Mouse (Mus musculus) CH12.LX (cell line): Measurements from ENCODE around the gene Slc24a2. TPM values are rescaled to one million over a fixed set of nuclear protein-coding genes. Genes with fewer than 3 reads are reported as not detected.

Experiments used
- DNase-seq: peaks from one replicate; pipeline ENCODE4 v3.0.0-alpha.2; 2013; ENCODE audit errors: extremely low read depth
- H3K27ac ChIP-seq: 2 replicates; pipeline ENCODE4 v1.5.1; 2012; ENCODE audit warnings: low read depth, mild to moderate bottlenecking, control low read depth, moderate library complexity; ENCODE audit not compliant: insufficient read depth
- H3K27me3 ChIP-seq: replicated peaks from 2 replicates; pipeline ENCODE3; 2012; ENCODE audit warnings: inconsistent platforms
- H3K36me3 ChIP-seq, 2 experiments: replicated peaks in 1 of 2; 2 replicates each; pipeline versions ENCODE3 to v1.6.1; 2012; ENCODE audit warnings: inconsistent platforms in 1 of 2, low read length in 1 of 2, mild to moderate bottlenecking in 1 of 2, mixed read lengths in 1 of 2, moderate library complexity in 1 of 2; ENCODE audit not compliant: control insufficient read depth in 1 of 2, insufficient read depth in 1 of 2
- H3K4me1 ChIP-seq, 2 experiments: 2 replicates each; pipeline ENCODE4 v1.6.1; 2012; ENCODE audit warnings: inconsistent platforms in 1 of 2, moderate library complexity in 1 of 2; ENCODE audit not compliant: insufficient read depth in 2 of 2, control insufficient read depth in 1 of 2
- H3K4me2 ChIP-seq: 2 replicates; pipeline ENCODE4 v1.6.1; 2012; ENCODE audit warnings: low read depth, mild to moderate bottlenecking, control low read depth; ENCODE audit not compliant: poor library complexity, insufficient read depth, severe bottlenecking
- H3K4me3 ChIP-seq, 3 experiments: fragments of 150-350 bp in 1 of 3; sonication (generic) in 1 of 3; replicated peaks in 1 of 3; 2 replicates each; pipeline versions ENCODE3 to v1.5.1; 2011 to 2012; ENCODE audit warnings: low read depth in 2 of 3, low read length in 2 of 3, mild to moderate bottlenecking in 2 of 3, moderate library complexity in 2 of 3, control low read depth in 1 of 3, improper control_type of control experiment in 1 of 3, inconsistent platforms in 1 of 3, mixed read lengths in 1 of 3; ENCODE audit not compliant: poor library complexity in 1 of 3
- H3K79me2 ChIP-seq: replicated peaks from 2 replicates; pipeline ENCODE4 v1.6.1; 2012; ENCODE audit warnings: mild to moderate bottlenecking, moderate library complexity; ENCODE audit not compliant: control insufficient read depth, poor library complexity, insufficient read depth, severe bottlenecking; ENCODE audit errors: extremely low read depth
- H3K9ac ChIP-seq: 2 replicates; pipeline ENCODE4 v1.6.1; 2012; ENCODE audit warnings: low read depth, mild to moderate bottlenecking, control low read depth, moderate library complexity; ENCODE audit not compliant: insufficient read depth
- H3K9me3 ChIP-seq: replicated peaks from 2 replicates; pipeline ENCODE3; 2012; ENCODE audit warnings: low read length, inconsistent platforms, mixed read lengths
- BHLHE40 ChIP-seq: IDR thresholded peaks from 2 replicates; pipeline ENCODE4 v1.6.1; 2011; ENCODE audit warnings: mild to moderate bottlenecking, low read depth, low read length, improper control_type of control experiment
- CHD1 ChIP-seq: IDR thresholded peaks from 2 replicates; pipeline ENCODE4 v1.6.1; 2012; ENCODE audit warnings: low read depth, low read length, improper control_type of control experiment, inconsistent platforms
- CHD2 ChIP-seq: IDR thresholded peaks from 2 replicates; pipeline ENCODE4 v1.6.1; 2011; ENCODE audit warnings: low read length, improper control_type of control experiment
- CTCF ChIP-seq, 2 experiments: IDR thresholded peaks in 1 of 2; conservative IDR thresholded peaks in 1 of 2; 2 replicates each; pipeline ENCODE4 v1.5.1; 2011 to 2012; ENCODE audit warnings: low read depth in 2 of 2, low read length in 2 of 2, improper control_type of control experiment in 1 of 2, inconsistent platforms in 1 of 2, mild to moderate bottlenecking in 1 of 2, moderate library complexity in 1 of 2
- GABPA ChIP-seq: IDR thresholded peaks from 2 replicates; pipeline ENCODE4 v1.6.1; 2012; ENCODE audit warnings: low read depth, low read length, improper control_type of control experiment, inconsistent platforms; ENCODE audit not compliant: insufficient replicate concordance
- IRF4 ChIP-seq: IDR thresholded peaks from 2 replicates; pipeline ENCODE4 v1.6.1; 2014; ENCODE audit warnings: low read depth, mild to moderate bottlenecking, inconsistent platforms, low read length, improper control_type of control experiment
- JUN ChIP-seq: IDR thresholded peaks from 2 replicates; pipeline ENCODE4 v1.6.1; 2011; ENCODE audit warnings: low read depth, mild to moderate bottlenecking, low read length, improper control_type of control experiment, moderate library complexity; ENCODE audit not compliant: insufficient read depth
- JUND ChIP-seq: conservative IDR thresholded peaks from 2 replicates; pipeline ENCODE4 v1.6.1; 2011; ENCODE audit warnings: low read depth, low read length, improper control_type of control experiment
- MAFK ChIP-seq: IDR thresholded peaks from 2 replicates; pipeline ENCODE4 v1.6.1; 2011; ENCODE audit warnings: low read length, improper control_type of control experiment; ENCODE audit not compliant: insufficient replicate concordance
- MAZ ChIP-seq: IDR thresholded peaks from 2 replicates; pipeline ENCODE4 v1.6.1; 2012; ENCODE audit warnings: low read depth, mild to moderate bottlenecking, inconsistent platforms, low read length, improper control_type of control experiment, moderate library complexity
- MXI1 ChIP-seq: IDR thresholded peaks from 2 replicates; pipeline ENCODE4 v1.6.1; 2011; ENCODE audit warnings: mild to moderate bottlenecking, low read depth, low read length, improper control_type of control experiment
- POLR2A ChIP-seq: IDR thresholded peaks from 2 replicates; pipeline ENCODE4 v1.6.1; 2011; ENCODE audit warnings: low read depth, mild to moderate bottlenecking, improper control_type of control experiment, low read length
- RCOR1 ChIP-seq: conservative IDR thresholded peaks from 2 replicates; pipeline ENCODE4 v1.6.1; 2012; ENCODE audit warnings: low read depth, mild to moderate bottlenecking, inconsistent platforms, low read length, improper control_type of control experiment
- UBTF ChIP-seq: IDR thresholded peaks from 2 replicates; pipeline ENCODE4 v1.6.1; 2012; ENCODE audit warnings: low read depth, mild to moderate bottlenecking, inconsistent platforms, low read length, improper control_type of control experiment, moderate library complexity
- USF1 ChIP-seq: IDR thresholded peaks from 2 replicates; pipeline ENCODE4 v1.6.1; 2014; ENCODE audit warnings: low read depth, mild to moderate bottlenecking, inconsistent platforms, low read length, improper control_type of control experiment
- USF2 ChIP-seq: conservative IDR thresholded peaks from 2 replicates; pipeline ENCODE4 v1.6.1; 2011; ENCODE audit warnings: low read depth, low read length, improper control_type of control experiment
- ZC3H11A ChIP-seq: IDR thresholded peaks from 2 replicates; pipeline ENCODE4 v1.6.1; 2012; ENCODE audit warnings: low read depth, mild to moderate bottlenecking, inconsistent platforms, low read length, improper control_type of control experiment
- ZKSCAN1 ChIP-seq: IDR thresholded peaks from 2 replicates; pipeline ENCODE4 v1.6.1; 2012; ENCODE audit warnings: low read depth, inconsistent platforms, low read length, improper control_type of control experiment, borderline replicate concordance
- ZMIZ1 ChIP-seq: IDR thresholded peaks from 2 replicates; pipeline ENCODE4 v1.6.1; 2012; ENCODE audit warnings: low read depth, mild to moderate bottlenecking, inconsistent platforms, low read length, improper control_type of control experiment
- dilution Hi-C: fragments of 300-500 bp; cut with MboI; formaldehyde crosslinking; loops from 2 replicates; pipeline ENCODE4 v1.14.3; 2020; ENCODE audit warnings: low sequenced_read_pairs; ENCODE audit not compliant: extremely low pct_unique_long_range_greater_than_20kb, extremely low pct_ligation_motif_present
- in situ Hi-C: fragments of 300-500 bp; cut with MboI; formaldehyde crosslinking; loops from 3 replicates; pipeline ENCODE4 v1.14.3; 2019; ENCODE audit warnings: low sequenced_read_pairs, low pct_ligation_motif_present, low pct_unique_long_range_greater_than_20kb, mixed read lengths
- polyA plus RNA-seq: library from polyadenylated mRNA; unstranded; fragments of >175 nt; gene quantifications from 2 replicates; pipeline ENCODE4 v1.2.1, GENCODE M21; 2012; ENCODE audit warnings: low read depth; ENCODE audit not compliant: insufficient read length
- total RNA-seq, 2 experiments: library from RNA; depleted of rRNA; stranded (reverse); fragments of 300-350 nt in 1 of 2; fragments of >200 nt in 1 of 2; gene quantifications; 2 replicates each; pipeline ENCODE4 v1.2.3; 2012 to 2014

The Slc24a2 gene
- total and polyA plus RNA-seq, 3 experiments: not detected

DNA sequence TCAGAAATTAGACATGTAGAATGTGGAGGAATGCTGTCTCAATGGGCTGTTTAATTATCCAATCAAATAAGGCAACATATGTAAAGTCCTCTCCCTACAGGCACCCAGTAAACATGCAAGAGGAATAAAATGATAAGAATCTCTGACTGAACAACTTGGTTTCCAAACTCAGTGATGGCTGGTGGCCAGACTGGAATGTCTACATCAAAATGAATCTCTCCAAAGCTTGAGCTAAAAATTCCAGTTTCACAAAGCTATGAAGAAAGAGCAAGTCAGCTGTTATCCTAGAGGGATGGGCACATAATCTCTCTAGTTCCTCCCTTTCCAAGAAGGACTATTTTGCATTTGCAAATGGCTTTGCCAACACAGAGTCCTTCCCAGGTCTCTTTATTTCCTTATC, 139.4 kb downstream of the Slc24a2 start:
- H3K27me3 ChIP-seq: no peaks in the 10 kb centered on the region
- no peak for DNase-seq
- no peak for TF ChIP-seq CTCF (conservative IDR thresholded peaks at IDR 0.05 in 1 of 2, IDR thresholded peaks at IDR 0.05 in 1 of 2; ENCODE audit: low read depth in 2 of 2, low read length in 2 of 2)
- TF ChIP-seq MXI1: no peak
- no peak for TF ChIP-seq IRF4
- no peak for TF ChIP-seq UBTF
- no peak for TF ChIP-seq BHLHE40
- no peak for TF ChIP-seq POLR2A
- no peak for TF ChIP-seq ZKSCAN1
- no peak for TF ChIP-seq MAFK
- no peak for TF ChIP-seq JUN
- no peak for TF ChIP-seq JUND
- no peak for TF ChIP-seq MAZ
- no peak for TF ChIP-seq ZC3H11A
- TF ChIP-seq USF1: no peak
- no peak for TF ChIP-seq CHD1
- no peak for TF ChIP-seq RCOR1
- TF ChIP-seq USF2: no peak
- TF ChIP-seq ZMIZ1: no peak
- in situ Hi-C loops: no loop called here
- H3K36me3 ChIP-seq: no peaks in the 10 kb centered on the region
- no peak overlapping the region for H3K27ac ChIP-seq
- H3K4me3 ChIP-seq: no peak overlapping the region
- H3K9me3 ChIP-seq: no peaks in the 10 kb centered on the region
- no peak overlapping the region for H3K9ac ChIP-seq
- dilution Hi-C loops: no loop called here
- H3K4me1 ChIP-seq: peaks cover 0 to 31% of the 10 kb centered on the region in 2 experiments; a peak in 2 of 4 replicates
- no peak overlapping the region for H3K4me2 ChIP-seq
- no peaks in the 10 kb centered on the region for H3K79me2 ChIP-seq

DNA sequence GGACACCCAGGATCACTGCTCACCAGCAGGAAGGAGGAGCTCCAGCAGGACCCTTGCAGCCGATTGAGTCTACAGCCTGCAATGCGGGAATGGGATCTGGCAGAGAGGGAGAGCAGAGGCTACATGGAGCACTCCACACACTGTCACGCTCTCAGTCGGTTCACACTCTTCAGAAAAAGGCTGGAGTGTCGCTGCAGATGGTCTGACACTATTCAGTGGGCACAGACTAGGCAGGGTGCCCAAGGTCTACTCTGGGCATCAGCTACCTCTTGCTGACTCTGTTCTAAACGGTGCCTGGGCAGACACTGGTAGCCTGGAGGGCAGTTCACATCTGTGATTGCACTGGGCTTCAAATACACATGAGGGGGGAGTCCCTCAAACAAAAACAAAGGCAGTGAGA, 141.6 kb downstream of the Slc24a2 start:
- in situ Hi-C loops: no loop called here
- Histone ChIP-seq H3K36me3 (no peaks in the 10 kb centered on the region), H3K4me2 (no peak overlapping the region), H3K27me3 (no peaks in the 10 kb centered on the region), H3K27ac (no peak overlapping the region), H3K4me1 (peaks cover 0 to 41% of the 10 kb centered on the region in 2 experiments; a peak in 2 of 4 replicates), H3K9me3 (no peaks in the 10 kb centered on the region), H3K79me2 (no peaks in the 10 kb centered on the region), H3K4me3 (no peak overlapping the region), H3K9ac (no peak overlapping the region)
- no peak for DNase-seq
- TF ChIP-seq GABPA (no peak), IRF4 (no peak), JUN (no peak), MAFK (no peak), ZMIZ1 (no peak), MXI1 (no peak), CHD2 (no peak)
- dilution Hi-C loops: no loop called here
